Mouse (Mus musculus) bone marrow, adult 2 months (tissue): ENCODE measurements at regions not wholly inside any gene's neighbourhood (a gene's known extent, or its start where the extent isn't known, plus 50 kb on each side); places are given as distances from the start of the nearest gene placed in this dataset.

Experiments used
- CTCF ChIP-seq: fragments of 200-500 bp; IDR thresholded peaks from 2 replicates; pipeline ENCODE4 v1.5.1; 2011; ENCODE audit warnings: low read length, control low read depth; ENCODE audit not compliant: control insufficient read depth, insufficient read depth
- POLR2A ChIP-seq: fragments of 200-500 bp; IDR thresholded peaks from 2 replicates; pipeline ENCODE4 v1.6.1; 2011; ENCODE audit warnings: low read depth, mild to moderate bottlenecking, control low read depth, low read length, borderline replicate concordance; ENCODE audit not compliant: control insufficient read depth

- TF ChIP-seq CTCF (no peak), POLR2A (no peak)
Measured at GRCm38 (mm10) chr2:50853538-50854244, 295.2 kb downstream of the Rnd3 start.
